Mouse (Mus musculus) kidney, postnatal 0 days (tissue): ENCODE measurements around the gene Mtfmt. TPM values are rescaled to one million over a fixed set of nuclear protein-coding genes. Genes with fewer than 3 reads are reported as not detected.

Source experiments
- ATAC-seq: fragments of 200-750 bp; cut with Nextera tagmentation; replicated peaks from 2 replicates; pipeline ENCODE4 v1.8.0; 2017; ENCODE audit warnings: low read depth, moderate number of reproducible peaks, moderate TSS enrichment, moderate library complexity; ENCODE audit not compliant: low FRiP score
- DNase-seq: peaks from one replicate; pipeline ENCODE4 v3.0.0-alpha.2; 2016; ENCODE audit warnings: low spot score
- H3K27ac ChIP-seq: fragments of 300-500 bp; sonication (generic); 2 replicates; pipeline ENCODE4 v1.5.1; 2014; ENCODE audit warnings: mild to moderate bottlenecking
- H3K27me3 ChIP-seq: fragments of 300-500 bp; sonication (generic); 2 replicates; pipeline ENCODE4 v1.6.1; 2014; ENCODE audit warnings: low read length, mixed read lengths; ENCODE audit not compliant: insufficient read depth
- H3K36me3 ChIP-seq: fragments of 300-500 bp; sonication (generic); 2 replicates; pipeline ENCODE4 v1.6.1; 2014; ENCODE audit warnings: low read length, mixed read lengths; ENCODE audit not compliant: insufficient read depth
- H3K4me1 ChIP-seq: fragments of 300-500 bp; sonication (generic); replicated peaks from 2 replicates; pipeline ENCODE4 v1.6.1; 2014; ENCODE audit warnings: antibody characterized with exemption, low read length, mixed read lengths; ENCODE audit not compliant: insufficient read depth
- H3K4me2 ChIP-seq: fragments of 300-500 bp; sonication (generic); 2 replicates; pipeline ENCODE4 v1.6.1; 2014; ENCODE audit warnings: mild to moderate bottlenecking, low read length, moderate library complexity, mixed read lengths
- H3K4me3 ChIP-seq: fragments of 300-500 bp; sonication (generic); replicated peaks from 2 replicates; pipeline ENCODE4 v1.5.1; 2014; ENCODE audit warnings: low read depth, low read length
- H3K9ac ChIP-seq: fragments of 300-500 bp; sonication (generic); 2 replicates; pipeline ENCODE4 v1.6.1; 2014; ENCODE audit warnings: low read depth, low read length
- H3K9me3 ChIP-seq: fragments of 300-500 bp; sonication (generic); replicated peaks from 2 replicates; pipeline ENCODE4 v1.6.1; 2016; ENCODE audit warnings: low read length, inconsistent platforms, mixed read lengths
- CTCF ChIP-seq: IDR thresholded peaks from 2 replicates; pipeline ENCODE4 v1.5.1; 2016; ENCODE audit warnings: antibody characterized with exemption, low read depth, mild to moderate bottlenecking, moderate library complexity
- WGBS: fragments of 180-500 bp; shearing (Covaris S2); extraction: QIAGEN DNeasy Blood & Tissue Kit; methylation state at CpG from one replicate; pipeline ENCODE4 v1.1.7; 2014; 5-methylcytosine and 5-hydroxymethylcytosine counted together
- polyA plus RNA-seq: library from polyadenylated mRNA; unstranded; fragments of >200 nt; fragmentation: Nextera tagmentation; extraction: Ambion mirVana; gene quantifications from 2 replicates; pipeline ENCODE4 v1.2.1, GENCODE M21; 2015

The Mtfmt gene
- polyA plus RNA-seq, 1 experiment from 2014 or later: 19.2 TPM

- Histone ChIP-seq H3K9ac (no peak overlapping the region), H3K27ac (no peak overlapping the region), H3K9me3 (no peaks in the 10 kb centered on the region), H3K36me3 (peaks cover 73% of the 10 kb centered on the region), H3K27me3 (no peaks in the 10 kb centered on the region), H3K4me1 (no peaks in the 10 kb centered on the region), H3K4me2 (no peak overlapping the region), H3K4me3 (no peak overlapping the region)
- TF ChIP-seq CTCF: no peak
- DNase-seq (no peak), ATAC-seq (no peak)
- 83% methylated on average over 8 of the region's 8 CpGs for WGBS
Observed at GRCm38 (mm10) chr9:65479158-65479557, 43.6 kb downstream of the Mtfmt start.

- no peak for ATAC-seq
- Histone ChIP-seq H3K4me3 (no peak overlapping the region), H3K36me3 (peaks cover 73% of the 10 kb centered on the region), H3K27ac (no peak overlapping the region), H3K4me1 (no peaks in the 10 kb centered on the region), H3K9ac (no peak overlapping the region), H3K9me3 (no peaks in the 10 kb centered on the region), H3K4me2 (no peak overlapping the region), H3K27me3 (no peaks in the 10 kb centered on the region)
- TF ChIP-seq CTCF: no peak
- 84% methylated on average over 5 of the region's 5 CpGs for WGBS
- no peak for DNase-seq
Observed at GRCm38 (mm10) chr9:65480071-65480470, 44.5 kb downstream of the Mtfmt start.

GRCm38 (mm10) chr9:65491476-65491875 is 55.9 kb downstream of the Mtfmt start:
- Histone ChIP-seq H3K9me3 (no peaks in the 10 kb centered on the region), H3K4me3 (no peak overlapping the region), H3K4me2 (no peak overlapping the region), H3K27me3 (no peaks in the 10 kb centered on the region), H3K4me1 (no peaks in the 10 kb centered on the region), H3K36me3 (peaks cover 13% of the 10 kb centered on the region; the same call in 1 of the 2 replicates), H3K27ac (no peak overlapping the region), H3K9ac (no peak overlapping the region)
- ATAC-seq: no peak
- 68% methylated on average over 3 of the region's 3 CpGs for WGBS
- no peak for TF ChIP-seq CTCF
- no peak for DNase-seq

- no peaks in the 10 kb centered on the region for H3K9me3 ChIP-seq
- H3K4me2 ChIP-seq: no peak overlapping the region
- no peaks in the 10 kb centered on the region for H3K27me3 ChIP-seq
- WGBS: 86% methylated on average over 2 of the region's 2 CpGs
- 0 out of 2 replicates have a peak, but pooled peaks cover 6% of the 10 kb centered on the region for H3K36me3 ChIP-seq
- H3K4me3 ChIP-seq: no peak overlapping the region
- ATAC-seq: no peak
- no peak overlapping the region for H3K9ac ChIP-seq
- no peak overlapping the region for H3K27ac ChIP-seq
- no peak for TF ChIP-seq CTCF
- no peaks in the 10 kb centered on the region for H3K4me1 ChIP-seq
- no peak for DNase-seq
Observed at GRCm38 (mm10) chr9:65492351-65492750, 56.8 kb downstream of the Mtfmt start.

GRCm38 (mm10) chr9:65492851-65493250 is 57.3 kb downstream of the Mtfmt start:
- DNase-seq (no peak), ATAC-seq (no peak)
- TF ChIP-seq CTCF: no peak
- Histone ChIP-seq H3K9ac (no peak overlapping the region), H3K4me1 (no peaks in the 10 kb centered on the region), H3K27ac (no peak overlapping the region), H3K36me3 (0 out of 2 replicates have a peak, but pooled peaks cover under 1% of the 10 kb centered on the region), H3K9me3 (no peaks in the 10 kb centered on the region), H3K4me2 (no peak overlapping the region), H3K27me3 (no peaks in the 10 kb centered on the region), H3K4me3 (no peak overlapping the region)
- WGBS: 90% methylated on average over 4 of the region's 4 CpGs

- Histone ChIP-seq H3K4me1 (no peaks in the 10 kb centered on the region), H3K9me3 (no peaks in the 10 kb centered on the region), H3K4me2 (no peak overlapping the region), H3K27ac (no peak overlapping the region), H3K9ac (no peak overlapping the region), H3K4me3 (no peak overlapping the region), H3K27me3 (no peaks in the 10 kb centered on the region), H3K36me3 (no peaks in the 10 kb centered on the region)
- ATAC-seq (no peak), DNase-seq (peak; percentile 78)
- peak; percentile 70 for TF ChIP-seq CTCF
- WGBS: 46% methylated on average over 8 of the region's 8 CpGs
Observed at GRCm38 (mm10) chr9:65502146-65502545, 66.6 kb downstream of the Mtfmt start.

Other genes starting within 250 kb of the Mtfmt start
- 8.4 and 8.6 TPM in 2 replicates for gene Parp16, start 240.4 kb upstream of the Mtfmt start, polyA plus RNA-seq
- gene Cilp, start 170.6 kb upstream of the Mtfmt start, polyA plus RNA-seq: 0.33 and 0.51 TPM in 2 replicates
- gene Clpx, start 141.5 kb upstream of the Mtfmt start, polyA plus RNA-seq: 59.5 and 62.3 TPM in 2 replicates
- 9.1 and 10.3 TPM in 2 replicates for gene Pdcd7, start 89.7 kb upstream of the Mtfmt start, polyA plus RNA-seq
- gene Ubap1l, start 74.7 kb upstream of the Mtfmt start, polyA plus RNA-seq: 0.08 and 0.10 TPM in 2 replicates
- 1.2 and 1.5 TPM in 2 replicates for gene Kbtbd13, start 44.1 kb upstream of the Mtfmt start, polyA plus RNA-seq
- 10.4 and 10.7 TPM in 2 replicates for gene Rasl12, start 37.3 kb upstream of the Mtfmt start, polyA plus RNA-seq
- gene Slc51b, start 12.8 kb upstream of the Mtfmt start, polyA plus RNA-seq: 33.4 and 36.0 TPM in 2 replicates
- 118 and 122 TPM in 2 replicates for gene Spg21, start 25.2 kb downstream of the Mtfmt start, polyA plus RNA-seq
- gene Ankdd1a, start 84.4 kb downstream of the Mtfmt start, polyA plus RNA-seq: 0.14 TPM in 1 of 2 replicates, not detected in the other
- gene Plekho2, start 144.3 kb downstream of the Mtfmt start, polyA plus RNA-seq: 13.4 and 14.6 TPM in 2 replicates
- gene Pif1, start 151.4 kb downstream of the Mtfmt start, polyA plus RNA-seq: 3.5 and 4.8 TPM in 2 replicates
- 38.6 and 39.2 TPM in 2 replicates for gene Rbpms2, start 193.9 kb downstream of the Mtfmt start, polyA plus RNA-seq
- gene Oaz2, start 232.2 kb downstream of the Mtfmt start, polyA plus RNA-seq: 299 and 305 TPM in 2 replicates